ENCODE assay signal across 11 mouse cellular contexts in genomic region chr13:11709708-11710471, GRCm38 (mm10).
A peak's percentile ranks its signal among the peaks of the same experiment; 100 is the strongest.
DNase-seq lines count a peak whose midpoint lies in the region; ATAC-seq lines count a peak whose summit lies in the region.
"Had no signal": no experiment of that assay in that cellular context is flagged by ENCODE, and none has a peak within 500 bp of the region (broad histone marks: within the 10 kb centered on the region; RNA-seq: fewer than 3 reads in every experiment).

No protein-coding gene starts in this region.

- 82% methylated on average over 7 of the region's 7 CpGs for WGBS in hindbrain, embryonic 14.5 days
- WGBS in hindbrain, embryonic 10.5 days = 90% methylated on average over 7 of the region's 7 CpGs

- H3K27ac ChIP-seq in hindbrain, embryonic 14.5 days = no peak overlapping the region
- H3K27ac ChIP-seq in hindbrain, embryonic 10.5 days = no peak overlapping the region

- DNase-seq in hindbrain, embryonic 14.5 days (ENCODE audit: low spot score) = peak; percentile 25
- no peak for DNase-seq in hindbrain, embryonic 10.5 days (ENCODE audit: low spot score)
- peak; percentile 8 for DNase-seq in retina, adult 2 months (ENCODE audit: low read depth, low spot score)
- DNase-seq in retina, embryonic 14.5 days (ENCODE audit: low spot score) = no peak
- peak; percentile 44 for DNase-seq in cerebellum, adult 9-11 months
- DNase-seq in urinary bladder, postnatal 25 days (ENCODE audit: low spot score) = no peak
- DNase-seq in layer of hippocampus, adult 9-11 months = no peak
- DNase-seq: kidney, postnatal 36 days; thymus, postnatal 4 days had no signal

- H3K9me3 ChIP-seq in hindbrain, embryonic 14.5 days (ENCODE audit: control insufficient read depth, low read length) = no peaks in the 10 kb centered on the region
- no peaks in the 10 kb centered on the region for H3K9me3 ChIP-seq in hindbrain, embryonic 10.5 days

- H3K4me3 ChIP-seq in hindbrain, embryonic 14.5 days (replicated peaks; ENCODE audit: low read length) = no peak overlapping the region
- no peak overlapping the region for H3K4me3 ChIP-seq in hindbrain, embryonic 10.5 days

- no peaks in the 10 kb centered on the region for H3K4me1 ChIP-seq in hindbrain, embryonic 14.5 days (replicated peaks; ENCODE audit: control insufficient read depth, insufficient read depth, low read length)
- no peaks in the 10 kb centered on the region for H3K4me1 ChIP-seq in hindbrain, embryonic 10.5 days (replicated peaks)

- no peak overlapping the region for H3K9ac ChIP-seq in hindbrain, embryonic 14.5 days

- no peaks in the 10 kb centered on the region for H3K36me3 ChIP-seq in hindbrain, embryonic 14.5 days (replicated peaks; ENCODE audit: control insufficient read depth, insufficient read depth)
- H3K36me3 ChIP-seq in hindbrain, embryonic 10.5 days = no peaks in the 10 kb centered on the region

- H3K27me3 ChIP-seq in hindbrain, embryonic 14.5 days (ENCODE audit: control insufficient read depth, insufficient read depth, low read length) = no peaks in the 10 kb centered on the region
- no peaks in the 10 kb centered on the region for H3K27me3 ChIP-seq in hindbrain, embryonic 10.5 days (ENCODE audit: insufficient read depth, poor library complexity, severe bottlenecking)
- H3K27me3 ChIP-seq: CH12.LX had no signal

- H3K4me2 ChIP-seq in hindbrain, embryonic 14.5 days (replicated peaks) = no peak overlapping the region

- ATAC-seq in hindbrain, embryonic 14.5 days (ENCODE audit: low FRiP score) = peak; percentile 73; the same call in 1 of the 2 replicates
- ATAC-seq: intestine, postnatal 0 days had no signal

Comparison
In these comparisons a context has a peak if more than half of its experiments do, and no peak if none do; other contexts are left out.
1. DNase-seq: peak in hindbrain, embryonic 14.5 days (single experiment), retina, adult 2 months (single experiment) and cerebellum, adult 9-11 months (single experiment); none in hindbrain, embryonic 10.5 days (single experiment), retina, embryonic 14.5 days (single experiment), urinary bladder, postnatal 25 days (single experiment) and layer of hippocampus, adult 9-11 months (single experiment).